Mouse (Mus musculus): ENCODE results near the gene Sdhaf2. TPM values are rescaled to one million over a fixed set of nuclear protein-coding genes. Genes with fewer than 3 reads are reported as not detected.
"Not testable (repeated sequence)": the region's sequence is repeated elsewhere in the genome, so short reads cannot be mapped to it uniquely, and the experiment has no call there.

The Sdhaf2 gene
- total RNA-seq (2014; rRNA removed) (51.1 and 62.9 TPM in 2 replicates), polyA plus RNA-seq (2015; fragmentation: Nextera tagmentation; extraction: Ambion mirVana) (53.6 and 59.5 TPM in 2 replicates)

DNA sequence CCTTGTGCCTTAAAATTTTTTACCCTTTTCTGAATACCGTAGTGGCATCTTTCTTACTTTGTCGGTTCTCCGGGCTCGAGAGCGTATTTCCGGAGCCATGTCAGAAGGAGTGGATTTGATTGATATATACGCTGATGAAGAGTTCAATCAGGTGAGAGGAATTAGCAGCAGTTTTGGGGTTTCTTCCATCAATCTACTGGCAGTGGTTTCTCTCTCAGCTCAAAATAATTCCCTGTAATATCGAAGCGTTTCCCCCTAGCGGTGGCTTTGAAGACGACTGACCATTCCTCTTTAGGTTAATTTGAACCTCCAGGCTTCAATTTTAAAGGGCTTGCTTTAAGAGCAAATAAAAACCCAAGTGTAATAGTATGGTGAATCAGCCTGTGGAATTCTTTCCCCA is at the start of gene Sdhaf2:
Gene Sdhaf2 (minus strand): TSS at position 233 of the 400 bp plus-strand sequence.
- whole genome bisulfite sequencing, result under 1% methylated on average over 11 of the region's 11 CpGs
- peak within 1 kb of the TSS; percentile 99 for H3K4me3 ChIP-seq (ENCODE audit: low read depth, low read length)
- DNase-seq (peak; percentile 77), ATAC-seq (peak; percentile 15; the same call in 1 of the 2 replicates)
- H3K27me3 ChIP-seq (ENCODE audit: insufficient read depth, low read length), result no peaks in the 10 kb centered on the region
- peak; percentile 71 for TF ChIP-seq CTCF (IDR thresholded peaks at IDR 0.05; ENCODE audit: low read depth)
- peaks cover 8% of the 10 kb centered on the region; the same call in 1 of the 2 replicates for H3K36me3 ChIP-seq (ENCODE audit: insufficient read depth)
- H3K9ac ChIP-seq, result peak within 1 kb of the TSS; percentile 91
- H3K9me3 ChIP-seq (ENCODE audit: low read length), result no peaks in the 10 kb centered on the region
- peak within 1 kb of the TSS; percentile 76 for H3K4me2 ChIP-seq (ENCODE audit: low read depth)
- H3K27ac ChIP-seq (ENCODE audit: low read depth, low read length), result peak within 1 kb of the TSS; percentile 96
- peaks cover 5% of the 10 kb centered on the region for H3K4me1 ChIP-seq (ENCODE audit: insufficient read depth)

GRCm38 (mm10) chr19:10569627-10570026 is 43.7 kb upstream of the Sdhaf2 start:
- ATAC-seq, result no peak
- H3K27ac ChIP-seq (ENCODE audit: low read depth, low read length), result no peak overlapping the region
- H3K27me3 ChIP-seq (ENCODE audit: insufficient read depth, low read length), result no peaks in the 10 kb centered on the region
- no peak overlapping the region for H3K4me3 ChIP-seq (ENCODE audit: low read depth, low read length)
- H3K9me3 ChIP-seq (ENCODE audit: low read length), result no peaks in the 10 kb centered on the region
- no peak overlapping the region for H3K4me2 ChIP-seq (ENCODE audit: low read depth)
- H3K9ac ChIP-seq, result no peak overlapping the region
- 96% methylated on average over 6 of the region's 6 CpGs for WGBS
- no peak for DNase-seq
- no peaks in the 10 kb centered on the region for H3K4me1 ChIP-seq (ENCODE audit: insufficient read depth)
- TF ChIP-seq CTCF (IDR thresholded peaks at IDR 0.05; ENCODE audit: low read depth), result no peak
- peaks cover 38% of the 10 kb centered on the region for H3K36me3 ChIP-seq (ENCODE audit: insufficient read depth)

DNA sequence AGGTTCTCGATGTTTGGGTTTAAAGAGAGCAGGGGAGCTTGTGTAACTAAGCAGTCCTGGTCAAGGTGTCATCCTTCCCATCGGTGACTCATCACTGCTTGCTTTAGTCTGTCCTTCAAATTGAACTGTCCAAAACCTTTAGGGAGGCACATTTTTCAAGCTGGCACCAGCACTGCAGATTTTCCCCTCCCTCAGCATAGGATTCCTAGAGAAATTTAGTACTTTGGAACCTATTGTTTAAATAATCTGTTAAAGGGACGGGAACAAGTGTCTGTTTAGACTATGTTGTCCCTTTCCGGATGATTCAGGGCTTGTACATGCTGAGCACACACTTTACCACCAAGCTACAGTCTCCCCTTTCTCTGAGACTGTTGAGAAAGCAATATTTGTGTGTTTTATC is 39.3 kb upstream of the Sdhaf2 start:
- DNase-seq, result no peak
- ATAC-seq, result no peak
- H3K27ac ChIP-seq (ENCODE audit: low read depth, low read length), result no peak overlapping the region
- TF ChIP-seq CTCF (IDR thresholded peaks at IDR 0.05; ENCODE audit: low read depth), result no peak
- no peaks in the 10 kb centered on the region for H3K36me3 ChIP-seq (ENCODE audit: insufficient read depth)
- no peaks in the 10 kb centered on the region for H3K27me3 ChIP-seq (ENCODE audit: insufficient read depth, low read length)
- no peaks in the 10 kb centered on the region for H3K9me3 ChIP-seq (ENCODE audit: low read length)
- no peak overlapping the region for H3K4me3 ChIP-seq (ENCODE audit: low read depth, low read length)
- WGBS, result 77% methylated on average over 4 of the region's 4 CpGs
- no peak overlapping the region for H3K4me2 ChIP-seq (ENCODE audit: low read depth)
- no peak overlapping the region for H3K9ac ChIP-seq
- no peaks in the 10 kb centered on the region for H3K4me1 ChIP-seq (ENCODE audit: insufficient read depth)

DNA sequence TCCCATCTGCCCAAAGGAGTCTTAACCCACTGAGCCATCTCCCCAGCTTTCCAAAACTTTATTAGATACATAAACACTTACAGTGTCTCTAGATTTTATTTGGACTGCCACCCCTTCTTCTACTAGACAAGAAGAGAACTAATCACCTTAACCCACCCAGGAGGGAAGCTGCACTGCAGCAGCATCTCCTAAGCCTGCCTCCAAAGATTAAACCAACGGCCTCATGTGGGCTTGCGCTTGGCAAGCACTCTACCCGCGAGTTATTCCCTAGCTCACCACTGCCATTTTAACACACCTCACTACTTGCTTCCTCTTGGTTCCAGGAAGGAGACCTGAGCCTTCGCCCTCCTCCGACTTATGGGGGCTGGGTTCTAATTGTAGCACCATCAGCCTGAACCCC is 38.3 kb upstream of the Sdhaf2 start:
- H3K9me3 ChIP-seq (ENCODE audit: low read length), result no peaks in the 10 kb centered on the region
- no peak overlapping the region for H3K4me3 ChIP-seq (ENCODE audit: low read depth, low read length)
- H3K4me2 ChIP-seq (ENCODE audit: low read depth), result no peak overlapping the region
- TF ChIP-seq CTCF (IDR thresholded peaks at IDR 0.05; ENCODE audit: low read depth), result no peak
- ATAC-seq (no peak), DNase-seq (no peak)
- H3K27me3 ChIP-seq (ENCODE audit: insufficient read depth, low read length), result no peaks in the 10 kb centered on the region
- 84% methylated on average over 6 of the region's 6 CpGs for WGBS
- H3K36me3 ChIP-seq (ENCODE audit: insufficient read depth), result no peaks in the 10 kb centered on the region
- no peaks in the 10 kb centered on the region for H3K4me1 ChIP-seq (ENCODE audit: insufficient read depth)
- H3K27ac ChIP-seq (ENCODE audit: low read depth, low read length), result no peak overlapping the region
- H3K9ac ChIP-seq, result no peak overlapping the region

DNA sequence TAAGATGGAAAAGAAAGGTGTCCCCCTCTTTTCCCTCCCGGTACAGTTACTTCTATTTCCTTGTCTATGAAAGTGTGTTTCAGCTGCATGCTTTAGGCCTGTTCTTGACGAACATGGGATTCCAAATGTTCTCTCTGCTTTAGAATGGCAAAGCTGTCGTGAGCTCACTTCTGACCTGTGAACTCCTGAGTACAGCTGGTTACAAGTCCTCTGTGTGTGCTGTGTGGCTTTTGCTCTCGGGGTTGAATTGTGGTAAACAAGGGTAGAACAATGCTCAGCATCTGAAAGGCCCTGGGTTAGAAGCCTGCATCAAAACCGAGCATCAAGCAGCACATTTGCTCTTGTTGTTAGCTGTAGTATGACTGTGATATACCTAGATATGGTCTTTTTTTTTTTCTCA is 36.4 kb upstream of the Sdhaf2 start:
- WGBS, result 56% methylated on average over 5 of the region's 5 CpGs
- Histone ChIP-seq H3K27ac (ENCODE audit: low read depth, low read length) (no peak overlapping the region), H3K4me1 (ENCODE audit: insufficient read depth) (no peaks in the 10 kb centered on the region), H3K9ac (no peak overlapping the region), H3K9me3 (ENCODE audit: low read length) (no peaks in the 10 kb centered on the region), H3K4me2 (ENCODE audit: low read depth) (no peak overlapping the region), H3K4me3 (ENCODE audit: low read depth, low read length) (no peak overlapping the region), H3K27me3 (ENCODE audit: insufficient read depth, low read length) (no peaks in the 10 kb centered on the region), H3K36me3 (ENCODE audit: insufficient read depth) (no peaks in the 10 kb centered on the region)
- DNase-seq, result no peak
- ATAC-seq, result no peak
- no peak for TF ChIP-seq CTCF (IDR thresholded peaks at IDR 0.05; ENCODE audit: low read depth)

GRCm38 (mm10) chr19:10561558-10562314 is 35.8 kb upstream of the Sdhaf2 start:
- no peak overlapping the region for H3K27ac ChIP-seq (ENCODE audit: low read depth, low read length)
- H3K4me2 ChIP-seq (ENCODE audit: low read depth), result no peak overlapping the region
- H3K9ac ChIP-seq, result no peak overlapping the region
- no peak overlapping the region for H3K4me3 ChIP-seq (ENCODE audit: low read depth, low read length)
- DNase-seq, result no peak
- ATAC-seq, result no peak
- no peak for TF ChIP-seq CTCF (IDR thresholded peaks at IDR 0.05; ENCODE audit: low read depth)
- no peaks in the 10 kb centered on the region for H3K27me3 ChIP-seq (ENCODE audit: insufficient read depth, low read length)
- no peaks in the 10 kb centered on the region for H3K9me3 ChIP-seq (ENCODE audit: low read length)
- H3K36me3 ChIP-seq (ENCODE audit: insufficient read depth), result no peaks in the 10 kb centered on the region
- H3K4me1 ChIP-seq (ENCODE audit: insufficient read depth), result no peaks in the 10 kb centered on the region
- 75% methylated on average over 6 of the region's 6 CpGs for WGBS

DNA sequence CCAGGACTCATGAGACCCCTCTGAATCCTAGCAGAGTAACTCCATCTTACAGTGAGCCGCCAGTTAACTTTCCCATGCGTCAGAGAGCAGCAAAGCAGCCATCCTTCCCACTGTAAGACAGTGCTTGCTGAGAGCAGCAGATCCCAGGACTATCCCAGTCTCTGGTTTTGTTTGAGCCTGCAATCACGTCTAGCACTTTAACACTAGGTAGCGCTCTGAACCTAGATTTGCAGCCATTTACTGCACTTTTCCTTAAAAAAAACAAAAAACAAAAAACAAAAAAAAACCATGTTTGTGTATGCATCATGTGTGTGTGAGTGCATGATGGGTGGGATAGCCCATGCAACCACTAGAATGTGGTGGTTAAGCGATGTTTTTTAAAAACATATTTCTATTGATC is 34.2 kb upstream of the Sdhaf2 start:
- ATAC-seq, result no peak
- TF ChIP-seq CTCF (IDR thresholded peaks at IDR 0.05; ENCODE audit: low read depth), result peak; percentile 56
- WGBS, result 32% methylated on average over 5 of the region's 5 CpGs

DNA sequence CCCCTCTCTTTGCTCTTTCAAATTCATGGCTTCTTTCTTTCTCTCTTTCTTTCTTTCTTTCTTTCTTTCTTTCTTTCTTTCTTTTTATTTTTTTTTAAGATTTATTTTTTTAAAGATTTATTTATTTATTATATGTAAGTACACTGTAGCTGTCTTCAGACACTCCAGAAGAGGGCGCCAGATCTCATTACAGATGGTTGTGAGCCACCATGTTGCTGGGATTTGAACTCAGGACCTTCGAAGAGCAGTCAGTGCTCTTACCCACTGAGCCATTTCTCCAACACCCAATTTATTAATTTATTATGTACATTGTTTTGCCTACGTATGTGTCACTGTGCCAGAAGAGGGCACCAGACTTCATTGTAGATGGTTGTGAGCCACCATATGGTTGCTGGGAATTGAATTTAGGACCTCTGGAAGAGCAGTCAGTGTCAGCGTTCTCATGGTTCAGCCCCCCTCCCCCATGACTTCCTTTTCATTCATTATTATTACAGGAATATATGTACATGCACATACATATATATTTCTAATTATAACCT is 32.0 kb upstream of the Sdhaf2 start:
- not testable (repeated sequence) for H3K4me1 ChIP-seq (ENCODE audit: insufficient read depth); H3K27me3 ChIP-seq (ENCODE audit: insufficient read depth, low read length); H3K36me3 ChIP-seq (ENCODE audit: insufficient read depth); H3K4me3 ChIP-seq (ENCODE audit: low read depth, low read length); H3K27ac ChIP-seq (ENCODE audit: low read depth, low read length); ATAC-seq; DNase-seq; H3K9ac ChIP-seq; H3K9me3 ChIP-seq (ENCODE audit: low read length); H3K4me2 ChIP-seq (ENCODE audit: low read depth)
- WGBS, result 73% methylated on average over 4 of the region's 4 CpGs

More for the DNA sequence above, 34.2 kb upstream of the Sdhaf2 start:
- no peak overlapping the region for H3K4me2 ChIP-seq (ENCODE audit: low read depth)
- H3K9me3 ChIP-seq (ENCODE audit: low read length), result no peaks in the 10 kb centered on the region
- H3K4me1 ChIP-seq (ENCODE audit: insufficient read depth), result peaks cover under 1% of the 10 kb centered on the region
- H3K36me3 ChIP-seq (ENCODE audit: insufficient read depth), result no peaks in the 10 kb centered on the region
- peak; percentile 30 for DNase-seq
- no peak overlapping the region for H3K4me3 ChIP-seq (ENCODE audit: low read depth, low read length)
- no peak overlapping the region for H3K9ac ChIP-seq
- no peaks in the 10 kb centered on the region for H3K27me3 ChIP-seq (ENCODE audit: insufficient read depth, low read length)
- H3K27ac ChIP-seq (ENCODE audit: low read depth, low read length), result no peak overlapping the region

Measured in forebrain, postnatal 0 days (tissue).